Mouse (Mus musculus): ENCODE measurements around the gene Pspn. TPM values are rescaled to one million over a fixed set of nuclear protein-coding genes. Genes with fewer than 3 reads are reported as not detected.

The Pspn gene
- polyA plus RNA-seq, 1 experiment from 2014 or later = not detected

DNA sequence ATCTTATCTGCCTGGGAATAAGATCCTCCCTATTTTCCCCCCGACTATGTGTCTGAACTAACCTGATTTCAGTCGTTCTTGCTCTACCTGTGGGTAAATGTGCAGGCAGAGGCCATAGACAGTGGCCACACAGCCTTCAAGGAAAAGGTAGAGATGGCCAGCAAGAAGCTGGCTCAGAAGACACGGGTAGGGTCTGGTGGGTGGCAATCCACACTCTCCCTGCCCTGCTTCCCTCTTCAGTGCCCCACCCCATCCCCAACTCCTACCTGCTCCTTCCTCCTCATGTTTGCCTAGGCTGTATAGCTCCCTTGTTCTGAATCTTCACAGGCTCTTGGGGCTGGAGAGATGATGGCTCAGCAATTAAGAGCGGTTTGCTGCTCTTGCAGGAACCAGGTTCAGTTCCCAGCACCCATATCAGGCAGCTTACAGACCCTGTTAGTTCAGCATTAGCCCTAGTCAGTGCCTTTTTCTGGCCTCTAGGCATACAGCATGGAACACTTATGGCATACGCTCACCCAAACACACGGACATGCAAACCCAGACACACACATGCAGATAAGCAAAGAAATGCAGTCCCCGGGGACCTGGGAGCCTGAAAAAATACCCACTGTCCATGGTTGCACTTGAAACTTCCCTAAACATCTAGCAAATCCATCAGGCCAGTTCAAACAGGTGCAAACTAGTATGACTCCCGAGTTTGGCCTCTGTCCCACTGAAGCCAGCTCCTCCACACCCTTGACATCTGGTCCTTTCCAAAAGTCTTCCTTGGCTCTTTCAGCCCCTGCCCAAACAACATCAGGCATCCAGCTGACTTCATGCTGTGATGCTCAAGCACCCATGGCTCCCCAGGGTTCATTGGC is 23.1 kb downstream of the Pspn start:
- ATAC-seq (ENCODE audit: insufficient number of reproducible peaks, low FRiP score, low TSS enrichment, low read depth) = no peak

GRCm38 (mm10) chr17:56975391-56975790 is 24.4 kb downstream of the Pspn start:
- H3K9me3 ChIP-seq = no peaks in the 10 kb centered on the region
- 67% methylated on average over 3 of the region's 3 CpGs for WGBS
- H3K27me3 ChIP-seq = 0 out of 2 replicates have a peak, but pooled peaks cover 4% of the 10 kb centered on the region
- no peak for ATAC-seq (ENCODE audit: insufficient number of reproducible peaks, low FRiP score, low TSS enrichment, low read depth)
- H3K36me3 ChIP-seq = no peaks in the 10 kb centered on the region
- no peak overlapping the region for H3K4me2 ChIP-seq
- no peaks in the 10 kb centered on the region; the same call in 1 of the 2 replicates for H3K4me1 ChIP-seq
- H3K9ac ChIP-seq = no peak overlapping the region
- no peak overlapping the region for H3K27ac ChIP-seq
- no peak overlapping the region for H3K4me3 ChIP-seq

More for the DNA sequence above, 23.1 kb downstream of the Pspn start:
- H3K4me2 ChIP-seq = no peak overlapping the region
- no peaks in the 10 kb centered on the region for H3K27me3 ChIP-seq
- WGBS = 66% methylated on average over 8 of the region's 8 CpGs
- H3K9me3 ChIP-seq = no peaks in the 10 kb centered on the region
- H3K27ac ChIP-seq = no peak overlapping the region
- no peak overlapping the region for H3K9ac ChIP-seq
- H3K36me3 ChIP-seq = no peaks in the 10 kb centered on the region
- H3K4me1 ChIP-seq = no peaks in the 10 kb centered on the region; the same call in 1 of the 2 replicates
- H3K4me3 ChIP-seq = no peak overlapping the region

DNA sequence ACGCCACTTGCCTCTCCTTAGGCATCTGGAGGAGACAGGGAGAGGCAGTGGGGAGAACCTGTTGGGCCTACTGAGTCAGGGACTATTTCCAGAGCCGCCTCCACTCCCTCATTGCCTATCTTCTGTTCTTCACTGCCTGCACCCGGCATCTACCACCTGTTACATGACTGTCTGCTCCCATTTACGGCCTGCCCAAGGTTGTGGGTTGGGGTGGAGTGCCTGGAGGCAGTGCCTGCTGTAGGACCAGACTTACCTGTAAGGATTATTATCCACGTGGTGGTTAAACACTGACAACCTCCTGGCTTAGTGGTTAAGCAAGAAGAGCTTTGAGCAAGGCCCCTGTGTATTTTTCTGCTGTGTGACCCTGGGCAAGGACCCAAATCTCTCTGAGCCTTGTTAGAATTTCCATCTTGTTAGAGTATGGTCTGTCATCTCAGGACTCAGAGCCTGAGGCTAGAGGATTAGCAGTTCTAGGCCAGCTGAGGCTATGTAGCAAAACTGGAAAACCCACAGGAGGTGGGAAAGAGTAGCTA is 25.0 kb downstream of the Pspn start:
- 54% methylated on average over 5 of the region's 5 CpGs for WGBS
- H3K27ac ChIP-seq = no peak overlapping the region
- no peak overlapping the region for H3K4me3 ChIP-seq
- no peak overlapping the region for H3K4me2 ChIP-seq
- H3K36me3 ChIP-seq = no peaks in the 10 kb centered on the region
- 0 out of 2 replicates have a peak, but pooled peaks have one; percentile 42 for ATAC-seq (ENCODE audit: insufficient number of reproducible peaks, low FRiP score, low TSS enrichment, low read depth)
- H3K9me3 ChIP-seq = no peaks in the 10 kb centered on the region
- no peak overlapping the region for H3K9ac ChIP-seq
- H3K4me1 ChIP-seq = no peaks in the 10 kb centered on the region; the same call in 1 of the 2 replicates
- 0 out of 2 replicates have a peak, but pooled peaks cover 8% of the 10 kb centered on the region for H3K27me3 ChIP-seq

GRCm38 (mm10) chr17:56973956-56974707 is 25.7 kb downstream of the Pspn start:
- Histone ChIP-seq H3K4me3 (no peak overlapping the region), H3K36me3 (no peaks in the 10 kb centered on the region), H3K9ac (no peak overlapping the region), H3K27me3 (0 out of 2 replicates have a peak, but pooled peaks cover 11% of the 10 kb centered on the region), H3K9me3 (no peaks in the 10 kb centered on the region), H3K27ac (no peak overlapping the region), H3K4me2 (no peak overlapping the region), H3K4me1 (no peaks in the 10 kb centered on the region; the same call in 1 of the 2 replicates)
- 55% methylated on average over 13 of the region's 14 CpGs for WGBS
- ATAC-seq (ENCODE audit: insufficient number of reproducible peaks, low FRiP score, low TSS enrichment, low read depth) = no peak

DNA sequence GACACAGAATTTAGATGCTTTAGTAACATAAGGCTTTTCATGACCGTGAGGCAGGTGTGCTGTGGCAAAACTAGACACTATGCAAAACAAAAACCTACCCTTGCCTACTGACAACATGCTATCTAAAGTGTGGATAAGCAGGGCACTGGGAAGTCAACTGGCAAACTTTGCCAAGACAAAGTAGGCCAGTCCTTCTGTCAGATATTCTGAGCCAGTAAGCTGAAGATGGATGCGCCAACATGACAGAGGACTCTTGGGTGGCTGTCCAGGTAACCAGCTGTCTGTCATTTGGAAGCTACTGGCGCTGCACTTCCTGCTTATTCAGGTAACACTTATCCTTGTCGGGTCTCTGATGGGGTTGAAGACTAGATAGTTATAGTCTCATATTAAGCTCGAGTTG is 29.7 kb downstream of the Pspn start:
- Histone ChIP-seq H3K4me1 (no peaks in the 10 kb centered on the region; the same call in 1 of the 2 replicates), H3K4me2 (no peak overlapping the region), H3K27me3 (0 out of 2 replicates have a peak, but pooled peaks cover 11% of the 10 kb centered on the region), H3K9me3 (no peaks in the 10 kb centered on the region), H3K9ac (no peak overlapping the region), H3K36me3 (no peaks in the 10 kb centered on the region), H3K4me3 (no peak overlapping the region), H3K27ac (no peak overlapping the region)
- 66% methylated on average over 5 of the region's 5 CpGs for WGBS
- ATAC-seq (ENCODE audit: insufficient number of reproducible peaks, low FRiP score, low TSS enrichment, low read depth) = no peak

- Histone ChIP-seq H3K27me3 (0 out of 2 replicates have a peak, but pooled peaks cover 11% of the 10 kb centered on the region), H3K4me3 (no peak overlapping the region), H3K27ac (no peak overlapping the region), H3K4me2 (no peak overlapping the region), H3K9ac (no peak overlapping the region), H3K9me3 (no peaks in the 10 kb centered on the region), H3K36me3 (no peaks in the 10 kb centered on the region), H3K4me1 (no peaks in the 10 kb centered on the region)
- no peak for ATAC-seq (ENCODE audit: insufficient number of reproducible peaks, low FRiP score, low TSS enrichment, low read depth)
- WGBS = 54% methylated on average over 3 of the region's 3 CpGs
Measured at GRCm38 (mm10) chr17:56969321-56969720, 30.5 kb downstream of the Pspn start.

DNA sequence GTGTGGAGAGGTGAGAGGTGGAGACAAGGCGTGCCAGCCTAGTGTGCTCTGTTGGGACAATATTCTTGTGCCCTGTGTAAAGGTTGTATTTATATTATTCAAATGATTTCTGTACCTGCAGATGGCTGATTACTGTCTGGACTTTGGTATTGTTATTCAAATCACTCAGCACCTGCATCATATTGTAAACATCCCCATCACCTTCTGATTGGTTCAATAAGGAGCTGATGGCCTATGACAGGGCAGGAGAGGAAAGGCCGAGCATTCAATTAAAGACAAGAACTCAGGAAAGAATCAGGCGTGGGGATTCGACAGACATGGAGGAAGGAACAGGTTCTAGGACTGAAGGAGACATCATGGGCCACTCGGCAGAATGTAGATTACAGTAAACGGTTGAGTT is 36.2 kb downstream of the Pspn start:
- Histone ChIP-seq H3K9me3 (no peaks in the 10 kb centered on the region), H3K27me3 (no peaks in the 10 kb centered on the region), H3K36me3 (no peaks in the 10 kb centered on the region), H3K27ac (no peak overlapping the region), H3K4me3 (no peak overlapping the region), H3K4me2 (no peak overlapping the region), H3K9ac (no peak overlapping the region), H3K4me1 (no peaks in the 10 kb centered on the region)
- ATAC-seq (ENCODE audit: insufficient number of reproducible peaks, low FRiP score, low TSS enrichment, low read depth) = no peak
- whole genome bisulfite sequencing = 79% methylated on average over 6 of the region's 6 CpGs

- Histone ChIP-seq H3K9ac (no peak overlapping the region), H3K4me3 (no peak overlapping the region), H3K4me2 (no peak overlapping the region), H3K9me3 (no peaks in the 10 kb centered on the region), H3K36me3 (no peaks in the 10 kb centered on the region), H3K27ac (no peak overlapping the region), H3K4me1 (no peaks in the 10 kb centered on the region), H3K27me3 (no peaks in the 10 kb centered on the region)
- WGBS = 79% methylated on average over 5 of the region's 5 CpGs
- ATAC-seq (ENCODE audit: insufficient number of reproducible peaks, low FRiP score, low TSS enrichment, low read depth) = no peak
Measured at GRCm38 (mm10) chr17:56962642-56963405, 37.0 kb downstream of the Pspn start.

DNA sequence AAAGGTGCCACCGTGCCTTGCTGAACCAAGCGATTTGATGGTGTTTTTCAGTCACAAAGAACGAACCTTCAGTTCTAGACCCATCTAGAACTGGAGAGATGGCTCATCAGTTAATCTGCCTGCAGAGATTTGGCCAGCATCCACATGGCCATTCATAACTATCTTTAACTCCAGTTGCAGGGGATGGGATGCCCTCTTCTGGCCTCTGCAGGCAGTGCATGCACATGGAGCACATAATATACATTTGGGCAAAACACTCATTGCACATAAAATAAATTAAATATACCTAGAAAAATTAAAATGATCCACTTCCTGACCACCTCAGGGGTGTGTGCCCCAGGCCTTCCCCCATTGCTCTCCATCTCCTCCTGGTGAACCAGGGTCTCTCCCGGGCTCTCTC is 37.9 kb downstream of the Pspn start:
- Histone ChIP-seq H3K9ac (no peak overlapping the region), H3K4me3 (no peak overlapping the region), H3K4me2 (no peak overlapping the region), H3K9me3 (no peaks in the 10 kb centered on the region), H3K36me3 (no peaks in the 10 kb centered on the region), H3K27ac (no peak overlapping the region), H3K4me1 (no peaks in the 10 kb centered on the region), H3K27me3 (no peaks in the 10 kb centered on the region)
- 88% methylated on average over 4 of the region's 4 CpGs for WGBS
- no peak for ATAC-seq (ENCODE audit: insufficient number of reproducible peaks, low FRiP score, low TSS enrichment, low read depth)

- H3K4me3 ChIP-seq = no peak overlapping the region
- H3K9me3 ChIP-seq = no peaks in the 10 kb centered on the region
- no peaks in the 10 kb centered on the region for H3K36me3 ChIP-seq
- no peak for ATAC-seq (ENCODE audit: insufficient number of reproducible peaks, low FRiP score, low TSS enrichment, low read depth)
- H3K4me2 ChIP-seq = no peak overlapping the region
- H3K9ac ChIP-seq = no peak overlapping the region
- H3K27ac ChIP-seq = no peak overlapping the region
- WGBS = 76% methylated on average over 4 of the region's 4 CpGs
- no peaks in the 10 kb centered on the region for H3K4me1 ChIP-seq
- H3K27me3 ChIP-seq = no peaks in the 10 kb centered on the region
Measured at GRCm38 (mm10) chr17:56958667-56959066, 41.2 kb downstream of the Pspn start.

GRCm38 (mm10) chr17:56957763-56958429 is 41.9 kb downstream of the Pspn start:
- WGBS = 27% methylated on average over 11 of the region's 11 CpGs
- Histone ChIP-seq H3K4me2 (no peak overlapping the region), H3K9me3 (no peaks in the 10 kb centered on the region), H3K4me3 (no peak overlapping the region), H3K27ac (no peak overlapping the region), H3K36me3 (no peaks in the 10 kb centered on the region), H3K9ac (no peak overlapping the region), H3K4me1 (no peaks in the 10 kb centered on the region), H3K27me3 (no peaks in the 10 kb centered on the region)
- 0 out of 2 replicates have a peak, but pooled peaks have one; percentile 65 for ATAC-seq (ENCODE audit: insufficient number of reproducible peaks, low FRiP score, low TSS enrichment, low read depth)
